Mouse (Mus musculus) CH12.LX (cell line): ENCODE measurements around the gene Slc12a6.

Experiments used
- CHD1 ChIP-seq: IDR thresholded peaks from 2 replicates; pipeline ENCODE4 v1.6.1; 2012; ENCODE audit warnings: low read depth, low read length, improper control_type of control experiment, inconsistent platforms
- JUND ChIP-seq: conservative IDR thresholded peaks from 2 replicates; pipeline ENCODE4 v1.6.1; 2011; ENCODE audit warnings: low read depth, low read length, improper control_type of control experiment
- MXI1 ChIP-seq: IDR thresholded peaks from 2 replicates; pipeline ENCODE4 v1.6.1; 2011; ENCODE audit warnings: mild to moderate bottlenecking, low read depth, low read length, improper control_type of control experiment
- MYC ChIP-seq: IDR thresholded peaks from 2 replicates; pipeline ENCODE4 v1.6.1; 2011; ENCODE audit warnings: low read depth, mild to moderate bottlenecking, improper control_type of control experiment, low read length
- POLR2A ChIP-seq: IDR thresholded peaks from 2 replicates; pipeline ENCODE4 v1.6.1; 2011; ENCODE audit warnings: low read depth, mild to moderate bottlenecking, improper control_type of control experiment, low read length
- TBP ChIP-seq: conservative IDR thresholded peaks from 2 replicates; pipeline ENCODE4 v1.6.1; 2011; ENCODE audit warnings: low read depth, low read length, improper control_type of control experiment
- USF1 ChIP-seq: IDR thresholded peaks from 2 replicates; pipeline ENCODE4 v1.6.1; 2014; ENCODE audit warnings: low read depth, mild to moderate bottlenecking, inconsistent platforms, low read length, improper control_type of control experiment
- USF2 ChIP-seq: conservative IDR thresholded peaks from 2 replicates; pipeline ENCODE4 v1.6.1; 2011; ENCODE audit warnings: low read depth, low read length, improper control_type of control experiment

GRCm38 (mm10) chr2:112332051-112332898, 66.7 kb downstream of the Slc12a6 start:
- TF ChIP-seq MXI1, result no peak
- TF ChIP-seq TBP, result no peak
- no peak for TF ChIP-seq JUND
- TF ChIP-seq USF1, result no peak
- no peak for TF ChIP-seq USF2
- no peak for TF ChIP-seq POLR2A
- no peak for TF ChIP-seq CHD1
- TF ChIP-seq MYC, result no peak
